Comparison of ENCODE assay signal across 11 mouse cellular contexts in the genomic region with DNA sequence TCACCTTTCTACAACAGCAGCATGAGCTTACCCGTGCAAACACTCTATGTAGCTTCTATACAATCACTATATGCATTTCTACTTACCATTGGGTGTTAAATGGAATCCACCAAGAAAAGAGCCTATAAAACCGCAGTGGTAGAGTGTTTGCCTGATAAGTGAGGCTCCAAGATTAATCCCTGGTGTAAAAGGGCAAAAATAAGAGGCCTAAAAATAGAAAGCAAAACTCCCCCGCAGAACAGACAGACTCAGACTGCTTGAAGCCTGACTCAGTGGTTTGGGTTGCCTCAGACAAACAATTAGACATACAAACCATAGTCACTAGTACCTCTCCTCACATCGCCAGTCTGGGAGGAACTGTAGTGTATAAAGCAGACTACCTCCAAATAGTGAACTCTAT. TPM values are rescaled to one million over a fixed set of nuclear protein-coding genes. Genes with fewer than 3 reads are reported as not detected.
DNase-seq lines count a peak whose midpoint lies in the region; ATAC-seq lines count a peak whose summit lies in the region.
"Had no signal": no experiment of that assay in that cellular context is flagged by ENCODE, and none has a peak within 500 bp of the region (broad histone marks: within the 10 kb centered on the region; RNA-seq: fewer than 3 reads in every experiment).

A gene (minus strand): TSS at position 112 of the 400 bp plus-strand sequence.

- H3K4me2 ChIP-seq in forebrain, embryonic 11.5 days (ENCODE audit: low read depth, low read length, severe bottlenecking) = no peak within 1 kb of the TSS
- H3K4me2 ChIP-seq in limb, embryonic 11.5 days (ENCODE audit: low read depth, severe bottlenecking) = no peak within 1 kb of the TSS
- H3K4me2 ChIP-seq in stomach, embryonic 16.5 days (ENCODE audit: low read depth, low read length) = no peak within 1 kb of the TSS

- WGBS in forebrain, embryonic 11.5 days = 82% methylated on average over 4 of the region's 4 CpGs
- 77% methylated on average over 4 of the region's 4 CpGs for WGBS in limb, embryonic 11.5 days
- 61% methylated on average over 4 of the region's 4 CpGs for WGBS in stomach, embryonic 16.5 days

- peaks cover 4% of the 10 kb centered on the region for H3K36me3 ChIP-seq in megakaryocyte, embryonic 14.5 days (replicated peaks; ENCODE audit: low read length)
- H3K36me3 ChIP-seq in forebrain, embryonic 11.5 days (ENCODE audit: control insufficient read depth, insufficient read depth, low read length) = no peaks in the 10 kb centered on the region
- no peaks in the 10 kb centered on the region for H3K36me3 ChIP-seq in limb, embryonic 11.5 days (ENCODE audit: control insufficient read depth, insufficient read depth, low read length)
- no peaks in the 10 kb centered on the region for H3K36me3 ChIP-seq in stomach, embryonic 16.5 days (ENCODE audit: control insufficient read depth, insufficient read depth, low read length)

- 0 out of 2 replicates have a peak, but pooled peaks cover 3% of the 10 kb centered on the region for H3K9me3 ChIP-seq in megakaryocyte, embryonic 14.5 days
- no peaks in the 10 kb centered on the region for H3K9me3 ChIP-seq in forebrain, embryonic 11.5 days (ENCODE audit: control insufficient read depth, low read length)
- no peaks in the 10 kb centered on the region for H3K9me3 ChIP-seq in limb, embryonic 11.5 days (ENCODE audit: control insufficient read depth, low read length)
- no peaks in the 10 kb centered on the region for H3K9me3 ChIP-seq in stomach, embryonic 16.5 days (replicated peaks; ENCODE audit: control insufficient read depth, low read length)

- intact Hi-C loops in left cerebral cortex, postnatal 36 days (cut with DNase I) = no loop called here

- peaks cover 44% of the 10 kb centered on the region for H3K4me1 ChIP-seq in megakaryocyte, embryonic 14.5 days
- peaks cover under 1% of the 10 kb centered on the region; the same call in 1 of the 2 replicates for H3K4me1 ChIP-seq in forebrain, embryonic 11.5 days (replicated peaks; ENCODE audit: control insufficient read depth, insufficient read depth, low read length)
- peaks cover 3% of the 10 kb centered on the region for H3K4me1 ChIP-seq in limb, embryonic 11.5 days (ENCODE audit: control insufficient read depth, insufficient read depth, low read length)
- 0 out of 2 replicates have a peak, but pooled peaks cover 1% of the 10 kb centered on the region for H3K4me1 ChIP-seq in stomach, embryonic 16.5 days (ENCODE audit: control insufficient read depth, insufficient read depth, low read length)

- no peak for DNase-seq in forebrain, embryonic 11.5 days (ENCODE audit: low spot score)
- no peak for DNase-seq in limb, embryonic 11.5 days (ENCODE audit: low spot score)
- no peak for DNase-seq in left cerebral cortex, postnatal 36 days (ENCODE audit: low spot score in 2 of 2)
- no peak for DNase-seq in lung, postnatal 36 days
- DNase-seq in spleen, postnatal 10 days (ENCODE audit: low spot score in 2 of 2) = no peak
- DNase-seq: adrenal gland, adult 2 months; right cerebral cortex, postnatal 25 days had no signal

- no peak for ATAC-seq in megakaryocyte, adult 5-6 weeks (ENCODE audit: poor library complexity, severe bottlenecking)
- no peak for ATAC-seq in forebrain, embryonic 11.5 days (replicated peaks; ENCODE audit: low FRiP score)
- ATAC-seq in limb, embryonic 11.5 days (ENCODE audit: insufficient number of reproducible peaks, low FRiP score, low TSS enrichment, low read depth) = no peak
- no peak for ATAC-seq in stomach, embryonic 16.5 days (ENCODE audit: insufficient read depth, low FRiP score)

- peak within 1 kb of the TSS; percentile 50 for H3K4me3 ChIP-seq in megakaryocyte, embryonic 14.5 days (replicated peaks)
- H3K4me3 ChIP-seq in forebrain, embryonic 11.5 days (ENCODE audit: low read depth, low read length) = no peak within 1 kb of the TSS
- H3K4me3 ChIP-seq in limb, embryonic 11.5 days (ENCODE audit: low read depth, low read length) = no peak within 1 kb of the TSS
- no peak within 1 kb of the TSS for H3K4me3 ChIP-seq in stomach, embryonic 16.5 days (replicated peaks; ENCODE audit: low read length)
- H3K4me3 ChIP-seq: erythroblast, embryonic 14.5 days had no signal

- H3K9ac ChIP-seq in forebrain, embryonic 11.5 days (ENCODE audit: low read length) = no peak within 1 kb of the TSS
- no peak within 1 kb of the TSS for H3K9ac ChIP-seq in limb, embryonic 11.5 days (ENCODE audit: low read length)
- H3K9ac ChIP-seq in stomach, embryonic 16.5 days (ENCODE audit: low read length) = no peak within 1 kb of the TSS

- H3K27me3 ChIP-seq in megakaryocyte, embryonic 14.5 days (replicated peaks) = no peaks in the 10 kb centered on the region
- no peaks in the 10 kb centered on the region for H3K27me3 ChIP-seq in forebrain, embryonic 11.5 days (ENCODE audit: control insufficient read depth, insufficient read depth, low read length)
- H3K27me3 ChIP-seq in limb, embryonic 11.5 days (ENCODE audit: control insufficient read depth, insufficient read depth, low read length) = no peaks in the 10 kb centered on the region
- no peaks in the 10 kb centered on the region for H3K27me3 ChIP-seq in stomach, embryonic 16.5 days (ENCODE audit: control insufficient read depth, insufficient read depth, low read length)

- H3K27ac ChIP-seq in forebrain, embryonic 11.5 days (ENCODE audit: low read depth, low read length) = no peak within 1 kb of the TSS
- H3K27ac ChIP-seq in limb, embryonic 11.5 days (replicated peaks; ENCODE audit: low read depth, low read length) = no peak within 1 kb of the TSS
- H3K27ac ChIP-seq in stomach, embryonic 16.5 days (ENCODE audit: low read length) = no peak within 1 kb of the TSS; the same call in 1 of the 2 replicates

RNA-seq across cellular contexts. Expression of the gene that starts here (rescaled TPM):
- polyA plus RNA-seq in megakaryocyte, embryonic 14.5 days (2012; ENCODE audit: insufficient read depth, low replicate concordance) = 3.6 and 5.2 TPM in 2 replicates
- total RNA-seq in megakaryocyte, adult 5-6 weeks (2015) = 4.1 and 5.1 TPM in 2 replicates
- total RNA-seq in megakaryocyte, adult 5-6 weeks (2017) = 3.5 and 6.3 TPM in 2 replicates
- 13.4 and 15.4 TPM in 2 replicates for polyA plus RNA-seq in forebrain, embryonic 11.5 days (2014; fragmentation: Nextera tagmentation; extraction: Ambion mirVana)
- 14.3 and 15.0 TPM in 2 replicates for polyA plus RNA-seq in limb, embryonic 11.5 days (2014; fragmentation: Nextera tagmentation; extraction: Ambion mirVana)
- 27.1 and 41.3 TPM in 2 replicates for polyA plus RNA-seq in stomach, embryonic 16.5 days (2015; fragmentation: Nextera tagmentation; extraction: Ambion mirVana)
- total RNA-seq in left cerebral cortex, postnatal 36 days (2021) = 10 to 100 TPM in 1 of 2 experiments, 1 to 10 TPM in 1; 9.6 to 12.7 TPM
